Mouse (Mus musculus): Measurements from ENCODE around the gene Ush1g. TPM values are rescaled to one million over a fixed set of nuclear protein-coding genes. Genes with fewer than 3 reads are reported as not detected.

Gene Ush1g
- polyA plus RNA-seq, 2 experiments, result not detected

GRCm38 (mm10) chr11:115306863-115307262 is 15.0 kb downstream of the Ush1g start, which contains the start of gene Otop2:
Gene Otop2 (plus strand): TSS chr11:115307163.
- H3K4me3 ChIP-seq (replicated peaks; ENCODE audit: low read length), result no peak within 1 kb of the TSS
- ATAC-seq (ENCODE audit: low FRiP score, low read depth), result no peak
- no peaks in the 10 kb centered on the region for H3K9me3 ChIP-seq (ENCODE audit: control insufficient read depth, low read length)
- no peak within 1 kb of the TSS for H3K9ac ChIP-seq (ENCODE audit: low read depth, low read length, severe bottlenecking)
- no peak within 1 kb of the TSS for H3K27ac ChIP-seq (replicated peaks; ENCODE audit: low read depth, low read length)
- no peak for TF ChIP-seq POLR2A (IDR thresholded peaks at IDR 0.05; ENCODE audit: borderline replicate concordance, extremely low read depth, insufficient read depth, insufficient read length)
- 19% methylated on average over 8 of the region's 8 CpGs for WGBS
- DNase-seq (ENCODE audit: low spot score), result no peak
- no peaks in the 10 kb centered on the region for H3K36me3 ChIP-seq (ENCODE audit: control insufficient read depth, insufficient read depth, low read length)
- H3K4me2 ChIP-seq (replicated peaks; ENCODE audit: low read depth, low read length, severe bottlenecking), result no peak within 1 kb of the TSS
- no peaks in the 10 kb centered on the region for H3K4me1 ChIP-seq (ENCODE audit: control insufficient read depth, insufficient read depth, low read length)
- no peaks in the 10 kb centered on the region for H3K27me3 ChIP-seq (ENCODE audit: control insufficient read depth, insufficient read depth, low read length)

- no peak overlapping the region for H3K27ac ChIP-seq (replicated peaks; ENCODE audit: low read depth, low read length)
- DNase-seq (ENCODE audit: low spot score) (no peak), ATAC-seq (ENCODE audit: low FRiP score, low read depth) (no peak)
- no peak overlapping the region for H3K9ac ChIP-seq (ENCODE audit: low read depth, low read length, severe bottlenecking)
- H3K9me3 ChIP-seq (ENCODE audit: control insufficient read depth, low read length), result no peaks in the 10 kb centered on the region
- no peaks in the 10 kb centered on the region for H3K36me3 ChIP-seq (ENCODE audit: control insufficient read depth, insufficient read depth, low read length)
- peaks cover 7% of the 10 kb centered on the region; the same call in 1 of the 2 replicates for H3K27me3 ChIP-seq (ENCODE audit: control insufficient read depth, insufficient read depth, low read length)
- TF ChIP-seq POLR2A (IDR thresholded peaks at IDR 0.05; ENCODE audit: borderline replicate concordance, extremely low read depth, insufficient read depth, insufficient read length), result no peak
- no peaks in the 10 kb centered on the region for H3K4me1 ChIP-seq (ENCODE audit: control insufficient read depth, insufficient read depth, low read length)
- H3K4me3 ChIP-seq (replicated peaks; ENCODE audit: low read length), result no peak overlapping the region
- H3K4me2 ChIP-seq (replicated peaks; ENCODE audit: low read depth, low read length, severe bottlenecking), result no peak overlapping the region
- 57% methylated on average over 8 of the region's 8 CpGs for WGBS
These were observed 18.7 kb downstream of the Ush1g start for GRCm38 (mm10) chr11:115303167-115303566.

GRCm38 (mm10) chr11:115301351-115301750 is 20.5 kb downstream of the Ush1g start:
- Histone ChIP-seq H3K27me3 (ENCODE audit: control insufficient read depth, insufficient read depth, low read length) (peaks cover 26% of the 10 kb centered on the region), H3K36me3 (ENCODE audit: control insufficient read depth, insufficient read depth, low read length) (no peaks in the 10 kb centered on the region)
- 83% methylated on average over 2 of the region's 2 CpGs for WGBS

GRCm38 (mm10) chr11:115300745-115301144 is 21.1 kb downstream of the Ush1g start:
- H3K4me1 ChIP-seq (ENCODE audit: control insufficient read depth, insufficient read depth, low read length), result no peaks in the 10 kb centered on the region
- WGBS, result 81% methylated on average over 4 of the region's 4 CpGs
- no peak overlapping the region for H3K27ac ChIP-seq (replicated peaks; ENCODE audit: low read depth, low read length)
- no peak for TF ChIP-seq POLR2A (IDR thresholded peaks at IDR 0.05; ENCODE audit: borderline replicate concordance, extremely low read depth, insufficient read depth, insufficient read length)
- ATAC-seq (ENCODE audit: low FRiP score, low read depth) (no peak), DNase-seq (ENCODE audit: low spot score) (no peak)
- H3K36me3 ChIP-seq (ENCODE audit: control insufficient read depth, insufficient read depth, low read length), result no peaks in the 10 kb centered on the region
- H3K4me2 ChIP-seq (replicated peaks; ENCODE audit: low read depth, low read length, severe bottlenecking), result no peak overlapping the region
- H3K9me3 ChIP-seq (ENCODE audit: control insufficient read depth, low read length), result no peaks in the 10 kb centered on the region
- peaks cover 27% of the 10 kb centered on the region for H3K27me3 ChIP-seq (ENCODE audit: control insufficient read depth, insufficient read depth, low read length)
- H3K9ac ChIP-seq (ENCODE audit: low read depth, low read length, severe bottlenecking), result no peak overlapping the region
- no peak overlapping the region for H3K4me3 ChIP-seq (replicated peaks; ENCODE audit: low read length)

More at GRCm38 (mm10) chr11:115301351-115301750, 20.5 kb downstream of the Ush1g start:
- Histone ChIP-seq H3K9me3 (ENCODE audit: control insufficient read depth, low read length) (no peaks in the 10 kb centered on the region), H3K4me3 (replicated peaks; ENCODE audit: low read length) (no peak overlapping the region), H3K4me1 (ENCODE audit: control insufficient read depth, insufficient read depth, low read length) (no peaks in the 10 kb centered on the region), H3K9ac (ENCODE audit: low read depth, low read length, severe bottlenecking) (no peak overlapping the region), H3K4me2 (replicated peaks; ENCODE audit: low read depth, low read length, severe bottlenecking) (no peak overlapping the region), H3K27ac (replicated peaks; ENCODE audit: low read depth, low read length) (no peak overlapping the region)
- ATAC-seq (ENCODE audit: low FRiP score, low read depth) (no peak), DNase-seq (ENCODE audit: low spot score) (no peak)
- TF ChIP-seq POLR2A (IDR thresholded peaks at IDR 0.05; ENCODE audit: borderline replicate concordance, extremely low read depth, insufficient read depth, insufficient read length), result no peak

- Histone ChIP-seq H3K9ac (ENCODE audit: low read depth, low read length, severe bottlenecking) (no peak overlapping the region), H3K27me3 (ENCODE audit: control insufficient read depth, insufficient read depth, low read length) (peaks cover 27% of the 10 kb centered on the region), H3K4me1 (ENCODE audit: control insufficient read depth, insufficient read depth, low read length) (no peaks in the 10 kb centered on the region), H3K36me3 (ENCODE audit: control insufficient read depth, insufficient read depth, low read length) (no peaks in the 10 kb centered on the region), H3K27ac (replicated peaks; ENCODE audit: low read depth, low read length) (no peak overlapping the region), H3K9me3 (ENCODE audit: control insufficient read depth, low read length) (no peaks in the 10 kb centered on the region), H3K4me2 (replicated peaks; ENCODE audit: low read depth, low read length, severe bottlenecking) (no peak overlapping the region), H3K4me3 (replicated peaks; ENCODE audit: low read length) (no peak overlapping the region)
- no peak for DNase-seq (ENCODE audit: low spot score)
- no peak for TF ChIP-seq POLR2A (IDR thresholded peaks at IDR 0.05; ENCODE audit: borderline replicate concordance, extremely low read depth, insufficient read depth, insufficient read length)
- WGBS, result 51% methylated on average over 8 of the region's 8 CpGs
- ATAC-seq (ENCODE audit: low FRiP score, low read depth), result no peak
These were observed 23.7 kb downstream of the Ush1g start for GRCm38 (mm10) chr11:115298160-115298559.
